Comparison of ENCODE assay signal across 8 mouse cellular contexts in genomic region chr1:92832011-92833010, GRCm38 (mm10). TPM values are rescaled to one million over a fixed set of nuclear protein-coding genes. Genes with fewer than 3 reads are reported as not detected.
A peak's percentile ranks its signal among the peaks of the same experiment; 100 is the strongest.
DNase-seq lines count a peak whose midpoint lies in the region; ATAC-seq and TF ChIP-seq lines count a peak whose summit lies in the region.

No protein-coding gene starts in this region.

- H3K4me2 ChIP-seq in liver, postnatal 0 days (ENCODE audit: low read depth, low read length): peak overlapping the region; percentile 75

- no peak for TF ChIP-seq POLR2A in cortical plate, adult 2 months (IDR thresholded peaks at IDR 0.05; ENCODE audit: extremely low read depth, insufficient read depth, low read length)
- TF ChIP-seq POLR2A in kidney, adult 2 months (IDR thresholded peaks at IDR 0.05; ENCODE audit: low read depth, low read length): no peak

- peak; percentile 85 for DNase-seq in 3134 (ENCODE audit: extremely low read depth, insufficient read length, low spot score)
- DNase-seq in Patski (ENCODE audit: low read depth, low spot score): no peak
- DNase-seq in gastrocnemius, postnatal 4 days (ENCODE audit: low spot score in 2 of 2): peak; percentile 63 to 86
- peak; percentile 20 for DNase-seq in kidney, adult 2 months
- DNase-seq in liver, postnatal 0 days: no peak
- peak; percentile 81 for DNase-seq in retina, postnatal 1 day
- DNase-seq in T-cell, adult 2 months (ENCODE audit: low spot score): no peak

- H3K27ac ChIP-seq in cortical plate, adult 2 months (ENCODE audit: insufficient read depth, low read length): peak overlapping the region; percentile 83; the same call in 1 of the 2 replicates
- H3K27ac ChIP-seq in kidney, adult 2 months (ENCODE audit: insufficient read depth, low read depth, low read length): no peak overlapping the region
- peak overlapping the region; percentile 24; the same call in 1 of the 2 replicates for H3K27ac ChIP-seq in liver, postnatal 0 days (ENCODE audit: low read depth)

- peak overlapping the region; percentile 58; the same call in 1 of the 2 replicates for H3K9ac ChIP-seq in liver, postnatal 0 days (replicated peaks)

- H3K4me1 ChIP-seq in cortical plate, adult 2 months (ENCODE audit: control insufficient read depth, insufficient read depth, low read length): peaks cover 3% of the 10 kb centered on the region; the same call in 1 of the 2 replicates
- no peaks in the 10 kb centered on the region for H3K4me1 ChIP-seq in kidney, adult 2 months (ENCODE audit: control insufficient read depth, insufficient read depth, low read length)
- peaks cover 5% of the 10 kb centered on the region; the same call in 1 of the 2 replicates for H3K4me1 ChIP-seq in liver, postnatal 0 days (ENCODE audit: insufficient read depth)

- peak; percentile 31 for ATAC-seq in Patski
- ATAC-seq in liver, postnatal 0 days: peak; percentile 2; the same call in 1 of the 2 replicates

- TF ChIP-seq EP300 in liver, postnatal 0 days (IDR thresholded peaks at IDR 0.05; ENCODE audit: low read depth): no peak

- H3K27me3 ChIP-seq in Patski: no peaks in the 10 kb centered on the region
- H3K27me3 ChIP-seq in kidney, adult 2 months (replicated peaks; ENCODE audit: control insufficient read depth, insufficient read depth, low read length): no peaks in the 10 kb centered on the region
- peaks cover 42% of the 10 kb centered on the region for H3K27me3 ChIP-seq in liver, postnatal 0 days (ENCODE audit: insufficient read depth, low read length)

- no peaks in the 10 kb centered on the region for H3K9me3 ChIP-seq in liver, postnatal 0 days (ENCODE audit: low read length)

- CTCF ChIA-PET in Patski (lab: Charles Lee): interaction anchor here (0.9 to 6.6 kb wide), 8 partner anchors 11 to 183 kb away, joined by 3 to 66 read pairs (median 5); partner anchors contain the start of gene Otos

- no peaks in the 10 kb centered on the region for H3K36me3 ChIP-seq in kidney, adult 2 months (ENCODE audit: control insufficient read depth, insufficient read depth, low read length)
- no peaks in the 10 kb centered on the region for H3K36me3 ChIP-seq in liver, postnatal 0 days (replicated peaks; ENCODE audit: insufficient read depth, low read length)

- WGBS in kidney, adult 2 months: 8% methylated on average over 62 of the region's 62 CpGs
- 3% methylated on average over 62 of the region's 62 CpGs for WGBS in liver, postnatal 0 days (ENCODE audit: insufficient replicate concordance)

- POLR2A ChIA-PET in Patski (lab: Charles Lee): interaction anchor here (0.9 to 1.3 kb wide), 7 partner anchors 17 to 184 kb away, joined by 3 to 5 read pairs (median 4); partner anchors contain the start of gene Otos

- TF ChIP-seq CTCF in Patski (IDR thresholded peaks at IDR 0.05): no peak
- no peak for TF ChIP-seq CTCF in cortical plate, adult 2 months (IDR thresholded peaks at IDR 0.05; ENCODE audit: extremely low read depth, insufficient read depth, low read length)
- no peak for TF ChIP-seq CTCF in kidney, adult 2 months (conservative IDR thresholded peaks at IDR 0.05; ENCODE audit: insufficient read depth, insufficient read length, low read depth, low read length)
- TF ChIP-seq CTCF in liver, postnatal 0 days (IDR thresholded peaks at IDR 0.05; ENCODE audit: low read depth): no peak

- in situ Hi-C loops in Patski (cut with MboI; ENCODE audit: low pct_unique_long_range_greater_than_20kb): no loop called here

- peak overlapping the region; percentile 77 for H3K4me3 ChIP-seq in cortical plate, adult 2 months (ENCODE audit: insufficient read depth, low read length)
- peak overlapping the region; percentile 69 for H3K4me3 ChIP-seq in kidney, adult 2 months (ENCODE audit: insufficient read depth, low read depth, low read length)
- H3K4me3 ChIP-seq in liver, postnatal 0 days (ENCODE audit: low read depth, low read length): peak overlapping the region; percentile 54

RNA-seq across cellular contexts. Expression of gene Gpc1, which starts 0.9 kb away (rescaled TPM):
- polyA plus RNA-seq in Patski (2021): 131 TPM
- polyA plus RNA-seq in cortical plate, adult 2 months (2012; rRNA removed): 49.5 and 58.9 TPM in 2 replicates
- total RNA-seq in gastrocnemius, postnatal 4 days (2021): 100 to 1,000 TPM; 238 to 250 TPM
- polyA plus RNA-seq in kidney, adult 2 months (2012; rRNA removed): 21.8 and 24.0 TPM in 2 replicates
- 3.3 and 3.8 TPM in 2 replicates for polyA plus RNA-seq in liver, postnatal 0 days (2015; fragmentation: Nextera tagmentation; extraction: Ambion mirVana)

Comparison
In these comparisons a context has a peak if more than half of its experiments do, and no peak if none do; other contexts are left out.
1. DNase-seq: peak in 3134 (single experiment), gastrocnemius, postnatal 4 days (2 of 2), kidney, adult 2 months (single experiment) and retina, postnatal 1 day (single experiment); none in Patski (single experiment), liver, postnatal 0 days (single experiment) and T-cell, adult 2 months (single experiment).
2. Peak in every context shown above with its lines, with median percentiles within 50 percentile points of each other: H3K4me3 ChIP-seq.